Mouse (Mus musculus) spleen, embryonic (tissue): ENCODE data around the gene 1700025G04Rik.

Experiments used
- CTCF ChIA-PET: fragments of 350-600 bp; sonication (Branson Sonifier 250); formaldehyde crosslinking; loops from one replicate; lab custom pipeline; 2022; lab: Charles Lee

The 1700025G04Rik gene

DNA sequence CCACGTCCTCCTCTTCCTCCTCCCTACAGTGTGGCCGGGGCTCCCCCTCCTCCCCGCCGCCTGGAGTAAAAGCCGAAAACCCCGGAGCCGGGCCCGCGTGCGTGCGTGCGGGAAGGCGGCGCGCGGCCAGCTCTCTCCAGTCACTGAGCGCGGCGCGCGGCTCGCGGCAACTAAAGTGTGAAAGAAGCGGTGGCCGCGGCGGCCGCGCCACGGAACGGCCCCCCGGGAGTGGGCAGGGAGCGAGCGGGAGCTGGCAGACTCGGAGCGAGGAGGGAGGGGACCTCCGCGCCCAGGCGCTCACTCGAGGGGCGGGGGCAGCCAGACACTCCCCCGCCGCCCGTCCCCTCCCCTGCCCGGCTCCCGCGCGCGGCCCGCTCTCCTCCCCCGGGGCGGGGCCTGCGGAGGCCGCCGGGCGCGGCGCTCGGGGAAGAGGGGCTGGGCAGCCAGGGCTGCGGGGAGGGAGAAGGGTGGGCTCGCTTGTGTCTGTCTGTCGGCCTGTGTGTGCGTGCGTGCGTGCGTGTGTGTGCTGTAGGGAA is at the start of gene 1700025G04Rik:
1700025G04Rik (minus strand) TSS at position 108 of the 536 bp plus-strand sequence.
- CTCF ChIA-PET, result no interaction called here

- CTCF ChIA-PET, result no interaction called here
Observed at GRCm38 (mm10) chr1:152139496-152139895, 49.6 kb upstream of the 1700025G04Rik start.

DNA sequence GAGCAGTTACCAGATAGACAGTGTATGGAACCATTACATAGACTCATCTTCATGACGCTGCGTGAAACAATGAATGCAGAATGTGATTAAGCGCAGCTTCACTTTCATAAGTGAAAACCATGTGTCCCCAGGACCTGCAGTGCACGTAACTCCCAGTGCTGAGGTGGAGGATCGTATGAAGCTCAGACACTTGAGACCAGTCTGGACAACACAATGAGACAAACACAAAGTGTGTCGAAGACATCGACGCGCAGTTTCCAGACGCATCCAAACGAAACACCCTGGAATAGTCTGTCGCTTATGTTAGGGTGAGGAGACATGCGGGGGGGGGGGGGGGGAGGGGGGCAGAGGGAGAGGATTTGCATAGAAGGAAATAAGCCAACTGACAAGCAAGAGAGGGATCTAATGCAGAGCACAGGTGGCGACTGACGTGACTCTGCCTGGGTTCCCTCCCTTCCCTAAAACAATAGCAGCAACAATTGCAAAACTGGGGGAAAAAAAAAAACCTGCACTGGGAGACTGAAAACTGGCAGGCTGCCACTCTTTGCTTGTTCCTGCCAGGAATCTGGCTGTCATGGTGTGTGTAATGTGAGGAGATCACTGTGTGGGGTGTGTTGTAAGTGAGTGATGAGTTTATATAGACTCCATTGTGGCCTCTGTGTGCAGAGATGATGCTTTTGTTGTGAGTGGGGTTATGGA is 40.3 kb upstream of the 1700025G04Rik start:
- CTCF ChIA-PET, result no interaction called here

GRCm38 (mm10) chr1:152125451-152125850 is 35.5 kb upstream of the 1700025G04Rik start:
- CTCF ChIA-PET, result no interaction called here

- CTCF ChIA-PET, result no interaction called here
Observed at GRCm38 (mm10) chr1:152110123-152110522, 20.2 kb upstream of the 1700025G04Rik start.

- CTCF ChIA-PET, result no interaction called here
Observed at GRCm38 (mm10) chr1:152106136-152106535, 16.2 kb upstream of the 1700025G04Rik start.

DNA sequence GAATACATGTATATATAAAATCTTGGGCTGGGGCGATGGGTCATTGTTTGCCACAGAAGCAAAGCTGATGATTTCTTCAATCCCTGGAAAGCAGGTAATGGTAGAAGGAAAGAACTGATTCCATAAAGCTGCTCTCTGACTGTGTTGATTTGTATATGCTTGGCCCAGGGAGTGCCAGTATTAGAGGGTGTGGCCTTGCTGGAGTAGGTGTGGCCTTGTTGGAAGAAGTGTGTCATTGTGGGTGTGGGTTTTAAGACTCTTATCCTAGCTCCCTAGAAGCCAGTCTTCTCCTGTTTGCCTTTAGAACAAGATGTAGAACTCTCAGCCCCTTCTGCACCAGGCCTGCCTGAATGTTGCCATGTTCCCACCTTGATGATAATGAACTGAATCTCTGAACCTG is 15.3 kb upstream of the 1700025G04Rik start:
- CTCF ChIA-PET, result no interaction called here

DNA sequence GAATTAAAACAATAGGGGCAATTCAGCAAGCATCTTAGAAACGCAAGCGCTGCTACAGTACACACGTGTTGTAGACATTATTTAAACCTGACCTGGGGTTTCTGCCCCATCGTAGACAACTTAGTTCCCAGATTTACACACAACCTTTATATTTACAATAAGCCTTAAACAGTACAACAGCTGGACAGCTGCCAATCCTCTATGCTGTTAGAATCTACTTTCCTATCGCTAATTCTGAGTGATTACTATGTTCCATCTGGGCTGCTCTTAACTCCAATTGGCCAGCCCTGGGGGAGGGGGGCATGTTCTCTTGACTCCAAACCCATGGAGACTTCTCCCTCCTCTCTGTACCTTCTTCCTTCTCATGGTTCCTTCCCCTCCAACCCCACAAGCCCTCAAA is 11.8 kb upstream of the 1700025G04Rik start:
- CTCF ChIA-PET, result no interaction called here

GRCm38 (mm10) chr1:152096045-152096444 is 6.1 kb upstream of the 1700025G04Rik start:
- CTCF ChIA-PET, result no interaction called here

- CTCF ChIA-PET, result interaction anchor here (0.7 kb wide), 1 partner anchor 136 kb away, joined by 4 read pairs; no protein-coding TSS in a partner anchor
Observed at GRCm38 (mm10) chr1:152090564-152091545, 930 bp upstream of the 1700025G04Rik start.

- CTCF ChIA-PET, result no interaction called here
Observed at GRCm38 (mm10) chr1:152089526-152089925, 399 bp downstream of the 1700025G04Rik start.

- CTCF ChIA-PET, result no interaction called here
Observed at GRCm38 (mm10) chr1:152088791-152089401, 1.0 kb downstream of the 1700025G04Rik start.

DNA sequence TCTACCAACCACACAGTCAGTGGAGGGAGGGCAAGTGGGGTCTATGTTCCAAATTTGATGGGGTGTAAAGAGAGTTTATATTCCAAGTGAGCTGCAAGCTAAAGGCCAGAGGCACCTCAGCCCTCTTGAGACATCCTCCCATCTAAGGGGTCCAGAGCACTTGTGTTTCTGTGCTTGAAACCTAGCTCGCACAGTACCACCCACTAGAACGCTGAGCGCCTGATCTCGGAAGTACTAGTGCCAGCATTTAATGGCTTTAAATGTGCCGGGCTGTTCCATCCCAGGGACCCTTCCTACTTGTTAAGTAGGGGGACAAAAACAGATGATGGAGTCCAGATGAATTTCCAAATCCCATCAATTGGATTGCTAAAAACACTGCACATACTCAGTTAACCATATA is 1.9 kb downstream of the 1700025G04Rik start:
- CTCF ChIA-PET, result no interaction called here

DNA sequence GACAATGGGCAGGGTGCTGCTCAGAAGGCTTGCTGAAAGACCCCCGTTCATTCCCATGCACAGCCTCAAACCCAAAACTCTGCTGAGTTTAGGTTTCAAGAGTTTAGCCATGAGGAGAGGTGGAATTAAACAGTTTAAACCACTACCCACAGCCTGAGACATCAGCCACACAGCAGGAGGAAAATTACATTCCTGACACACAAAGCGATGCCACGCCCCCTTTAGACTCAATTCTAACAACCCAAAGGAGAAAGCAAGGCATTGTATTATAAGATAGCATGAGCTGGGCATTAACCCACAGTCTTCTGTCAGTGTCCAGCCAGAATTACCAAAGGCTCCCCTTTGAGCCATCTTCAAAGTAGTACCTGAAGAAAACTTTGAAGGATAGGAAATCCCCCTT is 3.0 kb downstream of the 1700025G04Rik start:
- CTCF ChIA-PET, result no interaction called here

- CTCF ChIA-PET, result no interaction called here
Observed at GRCm38 (mm10) chr1:152085561-152085960, 4.4 kb downstream of the 1700025G04Rik start.

GRCm38 (mm10) chr1:152084638-152085345 is 5.1 kb downstream of the 1700025G04Rik start:
- CTCF ChIA-PET, result no interaction called here

- CTCF ChIA-PET, result no interaction called here
Observed at GRCm38 (mm10) chr1:152081954-152082711, 7.8 kb downstream of the 1700025G04Rik start.

- CTCF ChIA-PET, result no interaction called here
Observed at GRCm38 (mm10) chr1:152081121-152081520, 8.8 kb downstream of the 1700025G04Rik start.

DNA sequence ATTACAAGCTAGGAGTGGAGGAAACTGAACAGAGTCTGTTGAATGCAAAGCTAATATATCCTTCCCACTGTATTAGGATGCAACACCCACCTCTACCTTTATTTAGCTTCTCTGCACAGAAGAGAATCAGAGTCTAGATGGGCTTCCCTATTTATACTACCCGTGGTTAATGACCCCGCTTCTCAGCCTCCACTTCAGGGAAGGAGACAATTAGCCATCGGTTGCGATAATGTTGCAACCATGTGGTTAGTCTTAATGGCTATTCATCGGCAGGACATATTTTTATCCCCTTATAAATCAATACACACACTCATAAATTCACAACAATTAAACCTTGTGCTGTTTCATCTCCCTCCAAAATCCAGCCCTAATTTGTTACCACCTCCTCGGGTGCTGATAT is 9.7 kb downstream of the 1700025G04Rik start:
- CTCF ChIA-PET, result no interaction called here

GRCm38 (mm10) chr1:152077171-152077715 is 12.7 kb downstream of the 1700025G04Rik start:
- CTCF ChIA-PET, result no interaction called here
